Mouse (Mus musculus) neural tube, embryonic 13.5 days (tissue): Measurements from ENCODE around the gene Dmd. TPM values are rescaled to one million over a fixed set of nuclear protein-coding genes. Genes with fewer than 3 reads are reported as not detected.
"Not testable (repeated sequence)": the region's sequence is repeated elsewhere in the genome, so short reads cannot be mapped to it uniquely, and the experiment has no call there.

Experiments
- ATAC-seq: fragments of 200-750 bp; cut with Nextera tagmentation; 2 replicates; pipeline ENCODE4 v1.8.0; 2017; ENCODE audit warnings: low read depth, mild to moderate bottlenecking, moderate TSS enrichment, moderate library complexity
- H3K27ac ChIP-seq: fragments of 300-500 bp; sonication (generic); replicated peaks from 2 replicates; pipeline ENCODE4 v1.5.1; 2015; ENCODE audit warnings: moderate library complexity, mild to moderate bottlenecking, inconsistent platforms
- H3K27me3 ChIP-seq: fragments of 300-500 bp; sonication (generic); 2 replicates; pipeline ENCODE4 v1.6.1; 2015; ENCODE audit warnings: mild to moderate bottlenecking, inconsistent platforms
- H3K36me3 ChIP-seq: fragments of 300-500 bp; sonication (generic); 2 replicates; pipeline ENCODE4 v1.6.1; 2015; ENCODE audit warnings: mild to moderate bottlenecking, inconsistent platforms
- H3K4me1 ChIP-seq: fragments of 300-500 bp; sonication (generic); replicated peaks from 2 replicates; pipeline ENCODE4 v1.6.1; 2015; ENCODE audit warnings: inconsistent platforms
- H3K4me2 ChIP-seq: fragments of 300-500 bp; sonication (generic); 2 replicates; pipeline ENCODE4 v1.6.1; 2015; ENCODE audit warnings: inconsistent platforms, mild to moderate bottlenecking, moderate library complexity
- H3K4me3 ChIP-seq: fragments of 300-500 bp; sonication (generic); 2 replicates; pipeline ENCODE4 v1.5.1; 2015; ENCODE audit warnings: mild to moderate bottlenecking, inconsistent platforms
- H3K9ac ChIP-seq: fragments of 300-500 bp; sonication (generic); 2 replicates; pipeline ENCODE4 v1.6.1; 2015; ENCODE audit warnings: moderate library complexity, mild to moderate bottlenecking, inconsistent platforms
- H3K9me3 ChIP-seq: fragments of 300-500 bp; sonication (generic); 2 replicates; pipeline ENCODE4 v1.6.1; 2016; ENCODE audit warnings: inconsistent platforms
- WGBS: fragments of 180-500 bp; shearing (Covaris S2); methylation state at CpG from one replicate; pipeline ENCODE4 v1.1.7; 2015; 5-methylcytosine and 5-hydroxymethylcytosine counted together
- polyA plus RNA-seq: library from polyadenylated mRNA; unstranded; fragments of >200 nt; fragmentation: Nextera tagmentation; extraction: Ambion mirVana; gene quantifications from 2 replicates; pipeline ENCODE4 v1.2.1, GENCODE M21; 2015

The Dmd gene
- polyA plus RNA-seq, 1 experiment from 2014 or later: 25.7 TPM

DNA sequence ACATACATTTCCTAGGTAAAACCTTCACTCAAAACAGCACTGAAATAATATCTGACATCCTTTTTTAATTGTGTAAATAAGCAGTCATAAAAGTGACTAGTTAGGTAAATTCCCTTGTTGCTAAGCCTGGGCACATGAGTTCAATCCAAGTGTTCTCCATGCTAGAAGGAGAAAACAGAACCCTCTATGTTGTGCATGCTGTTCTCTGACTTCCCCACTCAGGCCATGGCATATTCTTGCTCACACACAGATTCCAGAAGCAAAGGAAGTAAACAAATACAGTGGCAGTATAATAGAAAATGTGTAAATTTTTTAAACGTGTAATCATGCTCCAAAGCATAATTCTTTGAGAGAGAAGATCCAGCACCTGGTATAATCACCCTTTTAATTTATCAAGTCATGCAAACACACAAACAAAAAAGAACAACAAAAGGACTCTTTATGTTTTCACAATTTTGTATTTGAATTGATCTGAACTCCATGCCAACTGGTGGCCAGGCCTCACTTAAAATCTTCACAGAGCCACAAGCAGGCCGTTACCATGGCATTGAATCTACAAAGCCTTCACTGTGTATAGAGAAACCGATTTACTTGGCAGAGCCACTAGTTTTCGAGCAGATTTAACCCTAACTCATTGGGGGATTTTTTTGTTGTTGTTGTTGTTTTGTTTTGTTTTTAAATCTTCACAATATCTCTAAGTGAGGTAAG is 797.8 kb downstream of the Dmd start:
- 44% methylated on average over 4 of the region's 4 CpGs for WGBS
- H3K27ac ChIP-seq: no peak overlapping the region
- no peaks in the 10 kb centered on the region for H3K4me1 ChIP-seq
- H3K4me3 ChIP-seq: no peak overlapping the region
- ATAC-seq: no peak
- no peaks in the 10 kb centered on the region for H3K36me3 ChIP-seq
- H3K4me2 ChIP-seq: no peak overlapping the region
- no peaks in the 10 kb centered on the region for H3K9me3 ChIP-seq
- no peak overlapping the region for H3K9ac ChIP-seq
- no peaks in the 10 kb centered on the region for H3K27me3 ChIP-seq

- Histone ChIP-seq H3K9ac (no peak overlapping the region), H3K4me3 (no peak overlapping the region), H3K27me3 (no peaks in the 10 kb centered on the region), H3K27ac (no peak overlapping the region), H3K4me1 (no peaks in the 10 kb centered on the region), H3K9me3 (no peaks in the 10 kb centered on the region), H3K36me3 (no peaks in the 10 kb centered on the region), H3K4me2 (no peak overlapping the region)
- no peak for ATAC-seq
These were observed 838.7 kb downstream of the Dmd start for GRCm38 (mm10) chrX:83787406-83787805.

DNA sequence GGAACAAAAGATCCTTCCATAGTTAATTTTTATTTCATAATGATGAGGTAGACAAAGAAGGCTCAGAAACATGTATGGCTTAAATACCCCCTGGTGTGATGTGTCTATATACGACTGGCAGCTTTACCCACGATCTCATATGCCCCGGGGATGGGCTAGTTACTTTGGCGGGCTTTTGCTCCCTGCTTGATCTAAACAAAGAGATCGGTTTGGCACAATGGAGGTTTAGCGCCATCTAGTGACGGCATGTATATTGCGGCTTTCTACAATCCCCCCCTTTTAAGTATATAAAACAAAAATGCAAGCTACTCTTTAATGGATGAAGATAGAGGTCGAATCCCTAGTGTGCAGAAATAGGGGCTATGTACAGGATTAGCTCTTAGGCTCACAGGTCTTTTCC is 918.8 kb downstream of the Dmd start:
- H3K4me1 ChIP-seq, H3K4me2 ChIP-seq, H3K9me3 ChIP-seq, H3K4me3 ChIP-seq, H3K27ac ChIP-seq, ATAC-seq, H3K27me3 ChIP-seq, H3K9ac ChIP-seq, H3K36me3 ChIP-seq: not testable (repeated sequence)
- WGBS: 50% methylated on average over 9 of the region's 9 CpGs

DNA sequence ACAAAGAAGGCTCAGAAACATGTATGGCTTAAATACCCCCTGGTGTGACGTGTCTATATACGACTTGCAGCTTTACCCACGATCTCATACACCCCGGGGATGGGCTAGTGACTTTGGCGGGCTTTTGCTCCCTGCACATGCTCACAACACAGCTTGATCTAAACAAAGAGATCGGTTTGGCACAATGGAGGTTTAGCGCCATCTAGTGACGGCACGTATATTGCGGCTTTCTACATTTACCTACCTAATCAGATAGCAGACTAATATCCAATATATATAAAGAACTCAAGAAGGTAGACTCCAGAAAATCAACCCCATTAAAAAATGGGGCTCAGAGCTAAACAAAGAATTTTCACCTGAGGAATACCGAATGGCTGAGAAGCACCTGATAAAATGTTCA is 926.7 kb downstream of the Dmd start:
- not testable (repeated sequence) for H3K27ac ChIP-seq, ATAC-seq, H3K9me3 ChIP-seq, H3K4me3 ChIP-seq, H3K9ac ChIP-seq, H3K27me3 ChIP-seq, H3K4me2 ChIP-seq, H3K36me3 ChIP-seq, H3K4me1 ChIP-seq
- 86% methylated on average over 11 of the region's 11 CpGs for WGBS

GRCm38 (mm10) chrX:83975895-83976294 is 1027.2 kb downstream of the Dmd start:
- no peak for ATAC-seq
- 68% methylated on average over 1 of the region's 1 CpGs for WGBS

GRCm38 (mm10) chrX:84001294-84001693 is 1052.6 kb downstream of the Dmd start:
- Histone ChIP-seq H3K9ac (no peak overlapping the region), H3K9me3 (no peaks in the 10 kb centered on the region), H3K4me1 (no peaks in the 10 kb centered on the region), H3K36me3 (no peaks in the 10 kb centered on the region), H3K27ac (no peak overlapping the region), H3K4me2 (no peak overlapping the region), H3K4me3 (no peak overlapping the region), H3K27me3 (no peaks in the 10 kb centered on the region)
- no peak for ATAC-seq
- 35% methylated on average over 7 of the region's 7 CpGs for WGBS

More at GRCm38 (mm10) chrX:83975895-83976294, 1027.2 kb downstream of the Dmd start:
- H3K9ac ChIP-seq: no peak overlapping the region
- no peak overlapping the region for H3K4me2 ChIP-seq
- no peaks in the 10 kb centered on the region for H3K27me3 ChIP-seq
- H3K9me3 ChIP-seq: no peaks in the 10 kb centered on the region
- no peaks in the 10 kb centered on the region for H3K4me1 ChIP-seq
- no peak overlapping the region for H3K27ac ChIP-seq
- H3K36me3 ChIP-seq: no peaks in the 10 kb centered on the region
- H3K4me3 ChIP-seq: no peak overlapping the region

GRCm38 (mm10) chrX:84062431-84062830 is 1113.8 kb downstream of the Dmd start:
- H3K4me2 ChIP-seq, H3K4me1 ChIP-seq, H3K27me3 ChIP-seq, H3K36me3 ChIP-seq, H3K9ac ChIP-seq, H3K27ac ChIP-seq, H3K9me3 ChIP-seq, H3K4me3 ChIP-seq, ATAC-seq: not testable (repeated sequence)
- 96% methylated on average over 3 of the region's 3 CpGs for WGBS

DNA sequence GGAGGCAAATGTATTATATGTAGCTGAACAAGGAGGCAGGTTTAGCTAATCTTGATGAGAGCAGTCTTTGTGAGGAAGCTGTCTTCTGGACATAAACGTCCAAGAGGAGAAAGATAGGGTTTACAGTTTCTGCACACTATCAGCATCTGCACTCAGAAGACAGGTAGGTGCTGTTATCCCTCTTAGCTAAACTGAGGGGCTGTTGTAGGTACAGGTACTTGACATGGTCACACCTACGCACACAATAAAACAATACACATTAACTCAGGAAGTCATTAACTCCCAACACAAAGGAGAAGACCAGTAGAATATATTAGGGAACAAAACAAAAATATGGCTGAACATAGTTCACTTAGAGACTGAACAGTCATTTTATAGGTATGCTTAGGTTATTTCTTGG is 1217.2 kb downstream of the Dmd start:
- Histone ChIP-seq H3K9me3 (no peaks in the 10 kb centered on the region), H3K9ac (no peak overlapping the region), H3K27me3 (no peaks in the 10 kb centered on the region), H3K4me3 (no peak overlapping the region), H3K4me2 (no peak overlapping the region), H3K27ac (no peak overlapping the region), H3K4me1 (no peaks in the 10 kb centered on the region), H3K36me3 (no peaks in the 10 kb centered on the region)
- 75% methylated on average over 2 of the region's 2 CpGs for WGBS
- ATAC-seq: no peak

- WGBS: 67% methylated on average over 2 of the region's 2 CpGs
- H3K4me3 ChIP-seq: no peak overlapping the region
- no peak for ATAC-seq
These were observed 1292.7 kb downstream of the Dmd start for GRCm38 (mm10) chrX:84241297-84241859.

GRCm38 (mm10) chrX:84330593-84330992 is 1381.9 kb downstream of the Dmd start:
- no peak overlapping the region for H3K4me3 ChIP-seq
- no peaks in the 10 kb centered on the region for H3K9me3 ChIP-seq
- H3K27me3 ChIP-seq: no peaks in the 10 kb centered on the region
- no peak overlapping the region for H3K4me2 ChIP-seq
- ATAC-seq: no peak
- H3K27ac ChIP-seq: no peak overlapping the region
- no peaks in the 10 kb centered on the region for H3K36me3 ChIP-seq
- H3K9ac ChIP-seq: no peak overlapping the region
- H3K4me1 ChIP-seq: no peaks in the 10 kb centered on the region

More at GRCm38 (mm10) chrX:84241297-84241859, 1292.7 kb downstream of the Dmd start:
- Histone ChIP-seq H3K9me3 (no peaks in the 10 kb centered on the region), H3K36me3 (no peaks in the 10 kb centered on the region), H3K4me2 (no peak overlapping the region), H3K4me1 (no peaks in the 10 kb centered on the region), H3K27ac (no peak overlapping the region), H3K9ac (no peak overlapping the region), H3K27me3 (no peaks in the 10 kb centered on the region)

- H3K4me1 ChIP-seq: no peaks in the 10 kb centered on the region
- no peak overlapping the region for H3K27ac ChIP-seq
- ATAC-seq: no peak
- no peak overlapping the region for H3K4me3 ChIP-seq
- H3K9ac ChIP-seq: no peak overlapping the region
- no peaks in the 10 kb centered on the region for H3K36me3 ChIP-seq
- WGBS: 92% methylated on average over 1 of the region's 1 CpGs
- H3K27me3 ChIP-seq: no peaks in the 10 kb centered on the region
- no peaks in the 10 kb centered on the region for H3K9me3 ChIP-seq
- no peak overlapping the region for H3K4me2 ChIP-seq
These were observed 1383.5 kb downstream of the Dmd start for GRCm38 (mm10) chrX:84332177-84332576.

DNA sequence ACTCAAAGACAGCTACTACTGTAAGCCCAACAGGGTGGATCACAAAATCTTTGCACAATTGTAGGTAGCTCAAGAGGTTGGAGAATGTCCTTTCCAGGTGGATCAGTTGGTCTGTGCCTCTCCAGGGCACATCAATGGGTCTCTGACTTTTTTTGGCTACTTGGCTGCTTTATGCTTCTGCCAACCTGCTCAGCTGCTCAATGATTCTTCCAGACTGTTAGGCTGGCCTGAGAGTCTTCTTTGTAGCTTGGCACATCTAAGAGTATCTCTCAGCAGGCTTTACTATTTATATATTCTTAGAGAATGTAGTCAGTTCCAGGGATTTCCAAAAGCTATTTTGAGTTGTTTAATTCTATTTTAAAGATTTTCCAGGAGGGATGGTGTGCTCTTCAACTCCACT is 1416.3 kb downstream of the Dmd start:
- Histone ChIP-seq H3K36me3 (no peaks in the 10 kb centered on the region), H3K4me3 (no peak overlapping the region), H3K4me1 (no peaks in the 10 kb centered on the region), H3K27me3 (no peaks in the 10 kb centered on the region), H3K4me2 (no peak overlapping the region), H3K9ac (no peak overlapping the region), H3K9me3 (no peaks in the 10 kb centered on the region), H3K27ac (no peak overlapping the region)
- ATAC-seq: no peak

- no peaks in the 10 kb centered on the region for H3K36me3 ChIP-seq
- H3K4me3 ChIP-seq: no peak overlapping the region
- H3K9ac ChIP-seq: no peak overlapping the region
- no peak overlapping the region for H3K27ac ChIP-seq
- no peaks in the 10 kb centered on the region for H3K4me1 ChIP-seq
- no peak for ATAC-seq
- H3K27me3 ChIP-seq: no peaks in the 10 kb centered on the region
- H3K9me3 ChIP-seq: no peaks in the 10 kb centered on the region
- WGBS: 72% methylated on average over 4 of the region's 4 CpGs
- no peak overlapping the region for H3K4me2 ChIP-seq
These were observed 1486.9 kb downstream of the Dmd start for GRCm38 (mm10) chrX:84435608-84436007.
